Mouse (Mus musculus) central nervous system, embryonic 14 days (tissue): ENCODE data around the gene Mphosph9. TPM values are rescaled to one million over a fixed set of nuclear protein-coding genes. Genes with fewer than 3 reads are reported as not detected.

Source experiments
- polyA plus RNA-seq: library from polyadenylated mRNA; depleted of rRNA; stranded (reverse); fragments of >200 nt; gene quantifications from 2 replicates; pipeline ENCODE4 v1.2.3, GENCODE M21; 2012; rRNA removed

The Mphosph9 gene
- 18.2 and 21.7 TPM in 2 replicates for polyA plus RNA-seq

GRCm38 (mm10) chr5:124327510-124328364 is at the start of gene Mphosph9, which contains the start of gene 2810006K23Rik:
TSS of gene Mphosph9 (minus strand) at chr5:124327972.
TSS of gene 2810006K23Rik (plus strand) at chr5:124328089.

GRCm38 (mm10) chr5:124362982-124363381 is 35.2 kb upstream of the Mphosph9 start, which contains the start of gene Cdk2ap1:
TSS of gene Cdk2ap1 (minus strand) at chr5:124363082.

GRCm38 (mm10) chr5:124249614-124250591 is 77.9 kb downstream of the Mphosph9 start, which contains the start of gene Pitpnm2:
TSS of gene Pitpnm2 (minus strand) at chr5:124249760.

Other genes starting within 250 kb of the Mphosph9 start
- 5.8 and 6.3 TPM in 2 replicates for gene Abcb9, start 232.2 kb downstream of the Mphosph9 start, polyA plus RNA-seq
- gene Ogfod2, start 215.7 kb downstream of the Mphosph9 start, polyA plus RNA-seq: 34.7 and 38.1 TPM in 2 replicates
- 88.9 and 93.8 TPM in 2 replicates for gene Arl6ip4, start 211.9 kb downstream of the Mphosph9 start, polyA plus RNA-seq
- 41.9 and 43.8 TPM in 2 replicates for gene Pitpnm2, start 78.2 kb downstream of the Mphosph9 start, polyA plus RNA-seq
- gene 2810006K23Rik, start 117 bp upstream of the Mphosph9 start, polyA plus RNA-seq: 10.9 and 13.0 TPM in 2 replicates
- gene Cdk2ap1, start 35.1 kb upstream of the Mphosph9 start, polyA plus RNA-seq: 401 and 500 TPM in 2 replicates
- 50.2 and 52.6 TPM in 2 replicates for gene Sbno1, start 98.0 kb upstream of the Mphosph9 start, polyA plus RNA-seq
- gene Kmt5a, start 112.0 kb upstream of the Mphosph9 start, polyA plus RNA-seq: 74.9 and 82.5 TPM in 2 replicates
- gene Rilpl2, start 150.4 kb upstream of the Mphosph9 start, polyA plus RNA-seq: 24.1 and 26.1 TPM in 2 replicates
- 19.9 TPM in 2 replicates for gene Snrnp35, start 155.2 kb upstream of the Mphosph9 start, polyA plus RNA-seq
- 12.8 and 14.0 TPM in 2 replicates for gene Rilpl1, start 203.4 kb upstream of the Mphosph9 start, polyA plus RNA-seq
- gene Tmed2, start 212.7 kb upstream of the Mphosph9 start, polyA plus RNA-seq: 140 and 154 TPM in 2 replicates
- gene Ddx55, start 224.9 kb upstream of the Mphosph9 start, polyA plus RNA-seq: 31.1 and 31.2 TPM in 2 replicates